Mouse (Mus musculus) mature B cell (primary cell): ENCODE measurements around the gene Ptpn21.

Experiments
- in situ Hi-C: fragments of 300-500 bp; cut with MboI; formaldehyde crosslinking; loops from 2 replicates; pipeline ENCODE4 v1.14.3; 2019

Gene Ptpn21

GRCm38 (mm10) chr12:98662617-98663016 lies 74.6 kb downstream of the Ptpn21 start:
- in situ Hi-C loops: no loop called here

GRCm38 (mm10) chr12:98656873-98657272 lies 80.3 kb downstream of the Ptpn21 start:
- in situ Hi-C loops: no loop called here

- in situ Hi-C loops: no loop called here
These were observed 92.4 kb downstream of the Ptpn21 start for GRCm38 (mm10) chr12:98644852-98645251.

GRCm38 (mm10) chr12:98628260-98628970 lies 108.8 kb downstream of the Ptpn21 start:
- in situ Hi-C loops: no loop called here

- in situ Hi-C loops: no loop called here
These were observed 109.6 kb downstream of the Ptpn21 start, which contains the start of gene Spata7 for GRCm38 (mm10) chr12:98627392-98628259. Gene Spata7, plus strand, starts transcription at chr12:98628157.
